Mouse (Mus musculus): ENCODE measurements at regions not wholly inside any gene's neighbourhood (a gene's known extent, or its start where the extent isn't known, plus 50 kb on each side); places are given as distances from the start of the nearest gene placed in this dataset.

DNA sequence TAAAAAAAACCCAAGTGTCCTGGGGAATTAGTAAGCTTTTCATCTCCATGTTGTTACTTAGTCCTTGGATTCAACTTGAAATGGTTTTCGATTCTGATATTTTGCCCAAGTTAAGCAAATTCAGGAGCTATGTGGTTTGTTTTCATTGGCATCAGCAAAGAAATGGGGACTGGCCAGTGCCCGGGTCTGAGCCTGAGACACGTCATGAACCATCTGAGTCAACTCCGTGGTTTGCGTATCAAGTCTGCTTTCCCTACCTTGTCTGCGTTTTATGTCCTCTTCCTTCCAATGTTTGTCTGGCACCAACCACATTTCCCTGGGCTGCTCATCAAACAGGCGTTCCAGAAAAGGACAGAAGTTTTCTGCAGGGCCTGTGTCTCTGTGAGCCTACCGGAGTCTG lies 83.7 kb upstream of the Ptch1 start:
- TF ChIP-seq CTCF (conservative IDR thresholded peaks at IDR 0.05; ENCODE audit: insufficient read depth, insufficient read length, low read depth, low read length) (no peak), POLR2A (IDR thresholded peaks at IDR 0.05; ENCODE audit: low read depth, low read length) (no peak)
